Mouse (Mus musculus) ZHBTc4 (cell line): ENCODE results near the gene 3110082I17Rik.

Experiments used
- DNase-seq: peaks from one replicate; pipeline ENCODE4 v3.0.0-alpha.2; 2011; ENCODE audit warnings: low read depth, low spot score

3110082I17Rik gene

GRCm38 (mm10) chr5:139460384-139461067 lies at the start of gene 3110082I17Rik:
3110082I17Rik (minus strand) TSS chr5:139460527.
- DNase-seq, result peak; percentile 99

GRCm38 (mm10) chr5:139506207-139506606 lies 45.9 kb upstream of the 3110082I17Rik start:
- peak; percentile 90 for DNase-seq

- DNase-seq, result peak; percentile 88
These were observed 44.8 kb upstream of the 3110082I17Rik start for GRCm38 (mm10) chr5:139505073-139505606.

GRCm38 (mm10) chr5:139502281-139502680 lies 42.0 kb upstream of the 3110082I17Rik start:
- no peak for DNase-seq

GRCm38 (mm10) chr5:139498791-139499190 lies 38.5 kb upstream of the 3110082I17Rik start:
- no peak for DNase-seq

- peak; percentile 45 for DNase-seq
These were observed 36.6 kb upstream of the 3110082I17Rik start for GRCm38 (mm10) chr5:139496939-139497338.

- DNase-seq, result peak; percentile 35
These were observed 34.8 kb upstream of the 3110082I17Rik start for GRCm38 (mm10) chr5:139495019-139495669.

GRCm38 (mm10) chr5:139493690-139494089 lies 33.4 kb upstream of the 3110082I17Rik start:
- no peak for DNase-seq

GRCm38 (mm10) chr5:139491348-139491747 lies 31.0 kb upstream of the 3110082I17Rik start:
- DNase-seq, result no peak

GRCm38 (mm10) chr5:139490131-139490530 lies 29.8 kb upstream of the 3110082I17Rik start:
- no peak for DNase-seq

- DNase-seq, result peak; percentile 100
These were observed 24.0 kb upstream of the 3110082I17Rik start, which contains the start of gene Zfand2a for GRCm38 (mm10) chr5:139484185-139484814. Zfand2a (minus strand) TSS chr5:139484549.

- no peak for DNase-seq
These were observed 23.0 kb upstream of the 3110082I17Rik start for GRCm38 (mm10) chr5:139483171-139483848.

- DNase-seq, result peak; percentile 82
These were observed 20.1 kb upstream of the 3110082I17Rik start for GRCm38 (mm10) chr5:139480406-139480805.

GRCm38 (mm10) chr5:139479088-139479487 lies 18.8 kb upstream of the 3110082I17Rik start:
- DNase-seq, result no peak

- no peak for DNase-seq
These were observed 14.4 kb upstream of the 3110082I17Rik start for GRCm38 (mm10) chr5:139474741-139475140.

- peak; percentile 38 for DNase-seq
These were observed 7.7 kb upstream of the 3110082I17Rik start for GRCm38 (mm10) chr5:139467998-139468397.

GRCm38 (mm10) chr5:139466801-139467200 lies 6.5 kb upstream of the 3110082I17Rik start:
- no peak for DNase-seq

- DNase-seq, result no peak
These were observed 6.0 kb upstream of the 3110082I17Rik start for GRCm38 (mm10) chr5:139466373-139466772.

- no peak for DNase-seq
These were observed 4.5 kb upstream of the 3110082I17Rik start for GRCm38 (mm10) chr5:139464874-139465273.

GRCm38 (mm10) chr5:139459938-139460337 lies 389 bp downstream of the 3110082I17Rik start:
- no peak for DNase-seq

GRCm38 (mm10) chr5:139457241-139457640 lies 3.1 kb downstream of the 3110082I17Rik start:
- no peak for DNase-seq

- DNase-seq, result no peak
These were observed 5.2 kb downstream of the 3110082I17Rik start for GRCm38 (mm10) chr5:139455166-139455565.
